Mouse (Mus musculus) bone marrow macrophage, adult 2 months (primary cell): ENCODE results near the gene Mrpl18.

Source experiments
- CTCF ChIP-seq: IDR thresholded peaks from 2 replicates; pipeline ENCODE4 v1.5.1; 2012; ENCODE audit warnings: low read depth, mild to moderate bottlenecking, low read length, moderate library complexity
- POLR2A ChIP-seq: IDR thresholded peaks from 2 replicates; pipeline ENCODE4 v1.6.1; 2012; ENCODE audit warnings: mild to moderate bottlenecking, low read depth, low read length, borderline replicate concordance

- TF ChIP-seq CTCF = no peak
- TF ChIP-seq POLR2A = no peak
These were observed 24.1 kb upstream of the Mrpl18 start, which contains the start of gene Acat3 for GRCm38 (mm10) chr17:12940151-12940805.
